Mouse (Mus musculus): ENCODE data around the gene Fa2h.
A peak's percentile ranks its signal among the peaks of the same experiment; 100 is the strongest.

Fa2h gene

GRCm38 (mm10) chr8:111299821-111300568, 93.6 kb downstream of the Fa2h start, which contains the start of gene Rfwd3:
Gene Rfwd3 (minus strand): TSS chr8:111300222.
- DNase-seq (ENCODE audit: low spot score), result peak; percentile 87

- peak; percentile 37 for DNase-seq (ENCODE audit: low spot score)
Measured at GRCm38 (mm10) chr8:111299363-111299820, 94.2 kb downstream of the Fa2h start.

GRCm38 (mm10) chr8:111298011-111298410, 95.6 kb downstream of the Fa2h start:
- DNase-seq (ENCODE audit: low spot score), result no peak

Measured in urinary bladder, postnatal 25 days (tissue).